Mouse (Mus musculus): ENCODE results near the gene Slc10a3. TPM values are rescaled to one million over a fixed set of nuclear protein-coding genes. Genes with fewer than 3 reads are reported as not detected.
A peak's percentile ranks its signal among the peaks of the same experiment; 100 is the strongest.
"Not testable (repeated sequence)": the region's sequence is repeated elsewhere in the genome, so short reads cannot be mapped to it uniquely, and the experiment has no call there.

Slc10a3 gene
- 8.3 and 8.8 TPM in 2 replicates for polyA plus RNA-seq (2016; fragmentation: Nextera tagmentation; extraction: Ambion mirVana)

DNA sequence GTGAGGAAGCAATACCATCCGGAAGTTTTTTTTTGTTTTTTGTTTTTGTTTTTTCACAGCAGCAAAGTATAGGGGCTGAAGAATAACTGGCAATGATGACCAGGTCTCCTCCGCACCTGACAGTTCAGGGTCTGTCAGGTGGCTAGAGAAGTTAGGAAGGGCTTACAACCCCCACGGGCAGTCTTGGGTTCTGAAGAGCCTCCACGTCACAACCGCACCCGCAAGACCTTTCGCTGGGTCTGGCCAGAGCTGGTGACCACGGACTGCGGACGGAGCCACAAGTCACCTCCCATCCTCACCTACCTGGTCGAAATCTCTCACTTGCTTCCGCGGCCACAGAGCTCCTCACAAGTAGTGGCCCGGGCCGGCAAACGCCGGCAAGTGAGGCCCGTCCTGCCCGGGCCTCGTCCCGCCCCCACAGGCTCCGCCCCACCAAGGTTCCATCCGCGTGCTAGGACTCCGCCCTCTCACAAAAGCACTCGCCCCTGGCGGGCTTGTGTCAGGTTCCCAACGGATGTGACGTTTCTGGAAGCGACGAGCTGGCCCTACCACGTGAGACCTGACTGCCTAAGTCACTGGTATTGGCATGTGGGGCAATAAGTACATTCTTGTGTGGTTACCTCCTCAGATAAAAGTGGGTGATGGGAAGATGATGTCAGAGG is at the start of gene Slc10a3, which contains the start of gene Ubl4a:
Gene Slc10a3 (minus strand): TSS at position 462 of the 662 bp plus-strand sequence.
Gene Ubl4a (minus strand): TSS at position 331 of the 662 bp plus-strand sequence.
- Histone ChIP-seq H3K4me3 (replicated peaks) (peak within 1 kb of the TSS; percentile 41), H3K36me3 (replicated peaks) (no peaks in the 10 kb centered on the region), H3K4me1 (no peaks in the 10 kb centered on the region), H3K9me3 (no peaks in the 10 kb centered on the region), H3K9ac (peak within 1 kb of the TSS; percentile 52; the same call in 1 of the 2 replicates), H3K27me3 (no peaks in the 10 kb centered on the region), H3K4me2 (peak within 1 kb of the TSS; percentile 55), H3K27ac (no peak within 1 kb of the TSS)
- 20% methylated on average over 32 of the region's 32 CpGs for WGBS
- ATAC-seq (ENCODE audit: low FRiP score) = peak; percentile 91

GRCm38 (mm10) chrX:74413377-74413776 is 40.2 kb upstream of the Slc10a3 start:
- H3K27me3 ChIP-seq = no peaks in the 10 kb centered on the region
- H3K9me3 ChIP-seq = no peaks in the 10 kb centered on the region
- no peaks in the 10 kb centered on the region for H3K4me1 ChIP-seq
- H3K9ac ChIP-seq = no peak overlapping the region
- H3K27ac ChIP-seq = no peak overlapping the region
- H3K4me3 ChIP-seq (replicated peaks) = no peak overlapping the region
- no peaks in the 10 kb centered on the region for H3K36me3 ChIP-seq (replicated peaks)
- no peak overlapping the region for H3K4me2 ChIP-seq
- ATAC-seq (ENCODE audit: low FRiP score) = peak; percentile 64; the same call in 1 of the 2 replicates

- Histone ChIP-seq H3K36me3 (replicated peaks) (no peaks in the 10 kb centered on the region), H3K9ac (no peak overlapping the region), H3K4me3 (replicated peaks) (no peak overlapping the region), H3K4me2 (no peak overlapping the region), H3K4me1 (no peaks in the 10 kb centered on the region), H3K9me3 (no peaks in the 10 kb centered on the region), H3K27ac (no peak overlapping the region), H3K27me3 (no peaks in the 10 kb centered on the region)
- no peak for ATAC-seq (ENCODE audit: low FRiP score)
- 52% methylated on average over 2 of the region's 2 CpGs for WGBS
Measured at GRCm38 (mm10) chrX:74408340-74408739, 35.2 kb upstream of the Slc10a3 start.

- 86% methylated on average over 3 of the region's 3 CpGs for WGBS
- Histone ChIP-seq H3K9ac (no peak overlapping the region), H3K4me2 (no peak overlapping the region), H3K27ac (no peak overlapping the region), H3K9me3 (no peaks in the 10 kb centered on the region), H3K4me3 (replicated peaks) (no peak overlapping the region), H3K36me3 (replicated peaks) (no peaks in the 10 kb centered on the region), H3K4me1 (no peaks in the 10 kb centered on the region), H3K27me3 (no peaks in the 10 kb centered on the region)
- no peak for ATAC-seq (ENCODE audit: low FRiP score)
Measured at GRCm38 (mm10) chrX:74400136-74400535, 27.0 kb upstream of the Slc10a3 start.

DNA sequence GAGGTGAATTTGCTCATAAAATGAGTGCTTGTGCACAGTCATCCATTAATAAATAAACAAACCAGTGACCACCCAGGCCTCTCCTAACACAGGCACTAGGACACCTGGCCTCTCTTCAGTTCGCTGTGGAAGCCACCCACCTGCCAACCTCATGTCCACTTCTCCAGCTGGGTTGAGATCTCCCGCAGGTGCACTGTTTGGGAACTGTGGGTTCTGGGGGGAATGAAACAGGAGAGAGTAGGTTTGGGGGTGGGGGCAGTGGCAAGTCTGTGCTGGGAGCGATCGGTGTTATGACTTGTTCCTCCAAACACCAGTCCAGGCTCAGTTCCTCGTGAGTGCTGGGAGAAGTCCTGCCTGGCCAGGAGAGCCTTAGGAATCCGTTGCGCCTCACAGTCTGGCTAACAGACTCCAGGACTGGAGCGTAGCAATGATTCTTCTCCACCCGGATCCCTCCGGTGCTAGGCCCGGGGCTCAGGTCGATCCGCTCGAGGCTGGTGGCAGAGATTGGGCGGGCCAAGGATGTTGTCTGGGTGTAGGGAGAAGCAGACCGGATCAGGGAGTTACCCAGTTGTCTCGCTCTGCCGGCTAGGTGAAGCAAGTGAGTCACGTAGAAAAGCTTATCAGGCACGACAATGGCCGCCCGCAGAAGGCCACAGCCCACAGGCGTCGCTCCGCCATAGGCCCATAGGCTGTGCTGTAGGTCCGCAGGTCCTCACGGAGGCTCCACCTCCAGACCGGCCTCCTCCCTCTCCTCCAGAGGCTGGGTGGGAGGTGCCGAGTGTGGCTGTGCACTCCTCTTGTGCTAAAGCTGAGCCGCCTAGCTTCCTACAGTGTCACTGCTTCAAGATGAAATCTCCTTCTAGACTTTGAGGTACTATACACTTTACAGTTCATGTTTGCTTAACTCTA is 19.6 kb upstream of the Slc10a3 start, which contains the start of the genes Fam3a and Ikbkg:
Gene Fam3a (minus strand): TSS at position 738 of the 909 bp plus-strand sequence.
Gene Ikbkg (plus strand): TSS at position 756 of the 909 bp plus-strand sequence.
- no peaks in the 10 kb centered on the region for H3K9me3 ChIP-seq
- no peaks in the 10 kb centered on the region for H3K36me3 ChIP-seq (replicated peaks)
- peak within 1 kb of the TSS; percentile 69 for H3K9ac ChIP-seq
- peak within 1 kb of the TSS; percentile 74 for H3K27ac ChIP-seq
- peaks cover 3% of the 10 kb centered on the region; the same call in 1 of the 2 replicates for H3K4me1 ChIP-seq
- peak within 1 kb of the TSS; percentile 50 for H3K4me3 ChIP-seq (replicated peaks)
- H3K4me2 ChIP-seq = peak within 1 kb of the TSS; percentile 57
- WGBS = 13% methylated on average over 30 of the region's 30 CpGs
- ATAC-seq (ENCODE audit: low FRiP score) = peak; percentile 100
- no peaks in the 10 kb centered on the region for H3K27me3 ChIP-seq

DNA sequence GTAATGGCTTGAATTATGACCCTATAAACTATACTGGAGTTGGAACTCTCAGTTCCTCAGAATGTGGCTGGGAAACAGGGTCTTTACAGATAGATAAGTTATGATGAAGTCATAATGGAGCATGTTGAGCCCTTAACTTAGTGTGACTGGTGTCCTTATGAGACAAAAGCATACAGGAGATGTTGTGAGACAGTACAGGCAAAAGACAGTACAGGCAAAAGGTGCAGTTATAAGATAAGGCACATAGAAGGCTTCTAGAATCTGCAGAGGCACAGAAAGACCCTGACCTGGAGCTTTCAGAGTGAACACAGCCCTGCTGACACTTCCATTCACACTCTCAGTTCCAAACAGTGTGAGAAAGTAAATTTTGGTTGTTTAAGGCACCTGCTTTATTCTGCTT is 15.0 kb upstream of the Slc10a3 start:
- H3K27me3 ChIP-seq = no peaks in the 10 kb centered on the region
- no peaks in the 10 kb centered on the region for H3K9me3 ChIP-seq
- no peak overlapping the region for H3K4me2 ChIP-seq
- no peak overlapping the region for H3K9ac ChIP-seq
- no peaks in the 10 kb centered on the region for H3K36me3 ChIP-seq (replicated peaks)
- no peak for ATAC-seq (ENCODE audit: low FRiP score)
- no peak overlapping the region for H3K27ac ChIP-seq
- peaks cover 3% of the 10 kb centered on the region; the same call in 1 of the 2 replicates for H3K4me1 ChIP-seq
- H3K4me3 ChIP-seq (replicated peaks) = no peak overlapping the region

- no peak overlapping the region for H3K4me2 ChIP-seq
- no peaks in the 10 kb centered on the region for H3K4me1 ChIP-seq
- no peaks in the 10 kb centered on the region for H3K36me3 ChIP-seq (replicated peaks)
- no peaks in the 10 kb centered on the region for H3K27me3 ChIP-seq
- H3K9me3 ChIP-seq = no peaks in the 10 kb centered on the region
- no peak overlapping the region for H3K27ac ChIP-seq
- no peak overlapping the region for H3K4me3 ChIP-seq (replicated peaks)
- H3K9ac ChIP-seq = no peak overlapping the region
- no peak for ATAC-seq (ENCODE audit: low FRiP score)
- 78% methylated on average over 2 of the region's 2 CpGs for WGBS
Measured at GRCm38 (mm10) chrX:74384451-74384850, 11.3 kb upstream of the Slc10a3 start.

- 15% methylated on average over 42 of the region's 49 CpGs for WGBS
- no peaks in the 10 kb centered on the region for H3K27me3 ChIP-seq
- peak; percentile 76 for ATAC-seq (ENCODE audit: low FRiP score)
- peak overlapping the region; percentile 57 for H3K4me3 ChIP-seq (replicated peaks)
- H3K9ac ChIP-seq = peak overlapping the region; percentile 77
- no peaks in the 10 kb centered on the region for H3K36me3 ChIP-seq (replicated peaks)
- peak overlapping the region; percentile 62 for H3K4me2 ChIP-seq
- H3K9me3 ChIP-seq = no peaks in the 10 kb centered on the region
- H3K4me1 ChIP-seq = peaks cover 11% of the 10 kb centered on the region
- peak overlapping the region; percentile 65; the same call in 1 of the 2 replicates for H3K27ac ChIP-seq
Measured at GRCm38 (mm10) chrX:74368209-74368909, 4.8 kb downstream of the Slc10a3 start.

DNA sequence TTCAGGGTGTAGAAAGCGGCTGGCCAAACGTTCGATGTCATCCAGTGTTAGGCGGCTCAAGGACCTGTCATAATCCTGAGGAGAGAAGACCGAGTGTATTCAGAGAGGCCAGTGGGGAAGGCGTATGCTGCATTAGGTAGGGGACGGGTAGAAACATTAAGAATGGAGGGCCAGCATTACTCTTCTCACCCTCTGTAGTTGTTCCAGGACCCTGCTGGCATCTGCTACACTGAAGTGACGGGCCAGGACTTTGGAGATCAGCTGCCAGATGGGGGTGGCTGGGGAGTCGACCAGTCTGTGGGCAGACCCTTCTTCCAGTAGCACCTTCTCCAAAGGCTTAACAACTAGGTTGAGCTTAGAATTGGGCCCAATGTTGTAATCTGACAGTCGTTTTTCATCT is 5.6 kb downstream of the Slc10a3 start:
- Histone ChIP-seq H3K9me3 (no peaks in the 10 kb centered on the region), H3K4me1 (peaks cover 11% of the 10 kb centered on the region), H3K9ac (peak overlapping the region; percentile 77), H3K27me3 (no peaks in the 10 kb centered on the region), H3K4me2 (peak overlapping the region; percentile 62), H3K36me3 (replicated peaks) (no peaks in the 10 kb centered on the region), H3K27ac (no peak overlapping the region), H3K4me3 (replicated peaks) (peak overlapping the region; percentile 57)
- WGBS = 72% methylated on average over 10 of the region's 10 CpGs
- no peak for ATAC-seq (ENCODE audit: low FRiP score)

DNA sequence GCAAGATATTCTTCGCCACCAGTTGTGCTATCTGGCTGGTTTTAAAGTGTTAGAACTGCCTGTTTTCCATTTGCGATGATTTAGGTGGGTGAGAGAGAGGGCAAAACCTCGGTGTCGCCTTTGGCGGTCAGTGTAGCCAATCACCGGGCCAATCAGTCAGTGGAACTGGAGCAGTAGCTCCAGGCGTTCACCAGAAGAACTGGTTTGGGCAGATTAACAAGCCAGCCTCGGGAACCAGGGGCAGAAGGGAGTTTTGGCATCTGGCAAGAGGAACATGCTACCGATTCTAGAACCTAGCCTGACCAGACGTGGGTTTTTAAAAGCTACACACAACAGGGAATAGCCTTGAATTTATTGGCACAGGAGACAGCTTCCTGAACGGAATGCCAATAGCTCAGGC is 14.0 kb downstream of the Slc10a3 start:
- no peaks in the 10 kb centered on the region for H3K4me1 ChIP-seq
- H3K9ac ChIP-seq = no peak overlapping the region
- H3K4me3 ChIP-seq (replicated peaks) = no peak overlapping the region
- no peaks in the 10 kb centered on the region for H3K9me3 ChIP-seq
- no peaks in the 10 kb centered on the region for H3K27me3 ChIP-seq
- H3K36me3 ChIP-seq (replicated peaks) = no peaks in the 10 kb centered on the region
- no peak for ATAC-seq (ENCODE audit: low FRiP score)
- H3K4me2 ChIP-seq = no peak overlapping the region
- no peak overlapping the region for H3K27ac ChIP-seq
- 41% methylated on average over 11 of the region's 11 CpGs for WGBS

DNA sequence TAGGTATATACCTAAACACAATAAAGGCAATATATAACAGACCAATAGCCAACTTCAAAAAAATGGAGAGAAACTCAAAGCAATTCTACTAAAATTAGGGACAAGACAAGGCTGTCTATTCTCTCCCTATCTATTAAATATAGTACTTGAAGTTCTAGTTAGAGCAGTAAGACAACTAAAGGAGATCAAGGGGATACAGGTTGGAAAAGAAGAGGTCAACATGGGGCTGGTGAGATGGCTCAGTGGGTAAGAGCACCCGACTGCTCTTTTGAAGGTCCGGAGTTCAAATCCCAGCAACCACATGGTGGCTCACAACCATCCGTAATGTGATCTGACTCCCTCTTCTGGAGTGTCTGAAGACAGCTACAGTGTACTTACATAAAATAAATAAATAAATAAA is 16.1 kb downstream of the Slc10a3 start:
- not testable (repeated sequence) for H3K9me3 ChIP-seq; H3K9ac ChIP-seq; H3K4me3 ChIP-seq (replicated peaks); H3K27me3 ChIP-seq; ATAC-seq (ENCODE audit: low FRiP score); H3K36me3 ChIP-seq (replicated peaks); H3K4me2 ChIP-seq; H3K27ac ChIP-seq; H3K4me1 ChIP-seq
- 94% methylated on average over 3 of the region's 3 CpGs for WGBS

DNA sequence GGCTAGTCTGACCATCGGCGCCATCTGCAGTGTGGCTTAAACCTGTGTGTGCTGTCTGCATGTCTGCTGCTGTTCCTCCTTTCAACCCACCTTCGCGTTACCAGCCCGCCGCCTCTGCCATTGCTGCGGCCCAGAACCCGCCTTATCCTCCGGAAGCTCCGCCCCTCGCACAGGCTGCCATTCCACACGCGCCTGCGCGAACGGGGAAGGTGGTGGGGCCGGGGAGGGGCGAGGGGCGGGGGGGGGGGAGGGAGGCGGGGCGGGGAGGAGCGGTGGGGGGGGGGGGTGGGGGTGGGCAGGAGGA is 19.7 kb downstream of the Slc10a3 start, which contains the start of gene Lage3:
Gene Lage3 (minus strand): TSS at position 152 of the 304 bp plus-strand sequence.
- 17% methylated on average over 12 of the region's 22 CpGs for WGBS
- Histone ChIP-seq H3K4me2 (peak within 1 kb of the TSS; percentile 62), H3K36me3 (replicated peaks) (no peaks in the 10 kb centered on the region), H3K4me1 (peaks cover 4% of the 10 kb centered on the region; the same call in 1 of the 2 replicates), H3K9me3 (no peaks in the 10 kb centered on the region), H3K27ac (peak within 1 kb of the TSS; percentile 53), H3K27me3 (no peaks in the 10 kb centered on the region), H3K4me3 (replicated peaks) (peak within 1 kb of the TSS; percentile 43), H3K9ac (peak within 1 kb of the TSS; percentile 61)
- ATAC-seq (ENCODE audit: low FRiP score) = peak; percentile 89

All from forebrain, embryonic 12.5 days (tissue).